Comparison of ENCODE assay signal across 8 mouse cellular contexts in genomic region chr6:11793366-11793765, GRCm38 (mm10).
DNase-seq lines count a peak whose midpoint lies in the region; ATAC-seq and TF ChIP-seq lines count a peak whose summit lies in the region.

No protein-coding gene starts in this region.

- H3K4me1 ChIP-seq in heart, embryonic 10.5 days, result no peaks in the 10 kb centered on the region
- no peaks in the 10 kb centered on the region for H3K4me1 ChIP-seq in kidney, adult 2 months (ENCODE audit: control insufficient read depth, insufficient read depth, low read length)
- no peaks in the 10 kb centered on the region for H3K4me1 ChIP-seq in midbrain, embryonic 15.5 days

- 44% methylated on average over 8 of the region's 8 CpGs for WGBS in heart, embryonic 10.5 days
- WGBS in kidney, adult 2 months, result 15% methylated on average over 8 of the region's 8 CpGs
- 30% methylated on average over 8 of the region's 8 CpGs for WGBS in midbrain, embryonic 15.5 days

- no peak overlapping the region for H3K4me2 ChIP-seq in midbrain, embryonic 15.5 days

- intact Hi-C loops in heart, postnatal 14 days (cut with DNase I), result no loop called here
- intact Hi-C loops in left cerebral cortex, postnatal 36 days (cut with DNase I), result loop anchor here (10.0 kb wide), 1 partner anchor 471 kb away; no protein-coding TSS in a partner anchor

- no peaks in the 10 kb centered on the region for H3K27me3 ChIP-seq in heart, embryonic 10.5 days (ENCODE audit: insufficient read depth, poor library complexity, severe bottlenecking)
- H3K27me3 ChIP-seq in kidney, adult 2 months (replicated peaks; ENCODE audit: control insufficient read depth, insufficient read depth, low read length), result no peaks in the 10 kb centered on the region
- no peaks in the 10 kb centered on the region for H3K27me3 ChIP-seq in midbrain, embryonic 15.5 days (replicated peaks)

- peak; percentile 77; the same call in 1 of the 2 replicates for ATAC-seq in erythroid progenitor cell, adult 5-6 weeks (replicated peaks; ENCODE audit: low FRiP score, poor library complexity, severe bottlenecking)
- peak; percentile 84 for ATAC-seq in midbrain, embryonic 15.5 days (replicated peaks)

- no peak overlapping the region for H3K9ac ChIP-seq in midbrain, embryonic 15.5 days

- H3K9me3 ChIP-seq in heart, embryonic 10.5 days, result no peaks in the 10 kb centered on the region
- H3K9me3 ChIP-seq in midbrain, embryonic 15.5 days, result no peaks in the 10 kb centered on the region

- H3K36me3 ChIP-seq in heart, embryonic 10.5 days, result no peaks in the 10 kb centered on the region
- no peaks in the 10 kb centered on the region for H3K36me3 ChIP-seq in kidney, adult 2 months (ENCODE audit: control insufficient read depth, insufficient read depth, low read length)
- no peaks in the 10 kb centered on the region for H3K36me3 ChIP-seq in midbrain, embryonic 15.5 days (replicated peaks)

- TF ChIP-seq POLR2A in brain, embryonic 14.5 days (IDR thresholded peaks at IDR 0.05; ENCODE audit: borderline replicate concordance, extremely low read depth, insufficient read depth, insufficient read length, poor library complexity, severe bottlenecking), result no peak
- TF ChIP-seq POLR2A in kidney, adult 2 months (IDR thresholded peaks at IDR 0.05; ENCODE audit: low read depth, low read length), result no peak

- no peak overlapping the region for H3K4me3 ChIP-seq in heart, embryonic 10.5 days
- H3K4me3 ChIP-seq in kidney, adult 2 months (ENCODE audit: insufficient read depth, low read depth, low read length), result no peak overlapping the region
- H3K4me3 ChIP-seq in midbrain, embryonic 15.5 days, result no peak overlapping the region

- peak; percentile 84; the same call in 1 of the 2 replicates for TF ChIP-seq CTCF in brain, embryonic 14.5 days (IDR thresholded peaks at IDR 0.05; ENCODE audit: borderline replicate concordance, extremely low read depth, insufficient read depth, insufficient read length)
- peak; percentile 73 for TF ChIP-seq CTCF in kidney, adult 2 months (conservative IDR thresholded peaks at IDR 0.05; ENCODE audit: insufficient read depth, insufficient read length, low read depth, low read length)

- H3K27ac ChIP-seq in heart, embryonic 10.5 days, result no peak overlapping the region
- no peak overlapping the region for H3K27ac ChIP-seq in kidney, adult 2 months (ENCODE audit: insufficient read depth, low read depth, low read length)
- H3K27ac ChIP-seq in midbrain, embryonic 15.5 days, result no peak overlapping the region

- peak; percentile 3 to 25 for DNase-seq in heart, postnatal 14 days
- DNase-seq in heart, embryonic 10.5 days (ENCODE audit: low spot score), result no peak
- peak; percentile 88 for DNase-seq in brain, embryonic 14.5 days (ENCODE audit: low read depth)
- DNase-seq in kidney, adult 2 months, result peak; percentile 57
- peak; percentile 21 to 31 for DNase-seq in left cerebral cortex, postnatal 36 days (ENCODE audit: low spot score in 2 of 2)
- DNase-seq in spleen, postnatal 4 days (ENCODE audit: low spot score in 2 of 2), result peak; percentile 13 to 58
